10 mouse cellular contexts compared by ENCODE assay signal in the genomic region with DNA sequence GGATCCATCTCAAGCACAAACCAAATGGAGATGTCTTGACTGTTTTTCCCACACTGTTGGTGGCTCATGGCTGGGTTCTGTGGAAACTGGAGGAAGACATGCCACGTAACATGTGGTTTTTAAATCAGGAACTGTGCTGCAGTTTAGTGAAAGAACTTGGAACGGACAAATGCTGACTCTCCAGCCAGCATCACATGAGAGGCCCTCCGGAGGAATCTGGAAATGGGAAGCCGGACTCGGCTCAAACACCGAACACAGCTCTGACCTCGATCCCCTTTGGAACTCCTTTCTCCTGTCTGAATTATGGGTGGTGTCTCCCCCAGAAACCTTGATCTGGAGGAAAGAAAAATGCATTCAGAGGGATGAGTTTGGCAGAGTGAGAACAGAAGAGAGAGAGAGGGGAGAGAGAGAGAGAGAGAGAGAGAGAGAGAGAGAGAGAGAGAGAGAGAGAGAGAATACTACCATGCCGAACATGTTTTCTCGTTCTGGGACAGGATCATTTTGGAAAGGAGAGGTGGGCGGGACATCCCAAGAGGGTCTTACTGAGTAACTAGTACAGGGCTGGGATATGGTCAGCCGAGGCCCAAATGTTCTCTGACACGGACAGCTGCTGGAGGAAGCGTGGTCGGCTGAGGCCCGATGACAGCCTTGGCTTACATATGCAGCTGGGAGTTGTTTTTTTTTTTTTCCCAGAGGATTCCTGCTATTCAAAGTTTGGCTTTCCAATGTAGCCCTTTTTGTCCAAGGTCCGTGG. TPM values are rescaled to one million over a fixed set of nuclear protein-coding genes. Genes with fewer than 3 reads are reported as not detected.
DNase-seq lines count a peak whose midpoint lies in the region; ATAC-seq and TF ChIP-seq lines count a peak whose summit lies in the region.
"Had no signal": no experiment of that assay in that cellular context is flagged by ENCODE, and none has a peak within 500 bp of the region (broad histone marks: within the 10 kb centered on the region; RNA-seq: fewer than 3 reads in every experiment).

No protein-coding gene starts in this region.

- WGBS in kidney, embryonic 14.5 days = 65% methylated on average over 16 of the region's 16 CpGs
- WGBS in small intestine, adult 2 months = 75% methylated on average over 16 of the region's 16 CpGs
- WGBS in forebrain, postnatal 0 days = 88% methylated on average over 16 of the region's 16 CpGs

- no peak for TF ChIP-seq CTCF in small intestine, adult 2 months (IDR thresholded peaks at IDR 0.05; ENCODE audit: extremely low read depth, insufficient read length, insufficient replicate concordance, low read depth, low read length)
- no peak for TF ChIP-seq CTCF in forebrain, postnatal 0 days (IDR thresholded peaks at IDR 0.05; ENCODE audit: low read depth)

- DNase-seq in kidney, adult 8-10 months = no peak
- DNase-seq in gastrocnemius, adult 8-10 months (ENCODE audit: low spot score in 2 of 2) = peak; percentile 65 to 76
- peak; percentile 61 to 62 for DNase-seq in heart, postnatal 14 days
- DNase-seq in retina, embryonic 14.5 days (ENCODE audit: low spot score) = no peak
- DNase-seq in forebrain, postnatal 0 days = no peak
- DNase-seq: cerebellum, postnatal 36 days had no signal

- H3K27ac ChIP-seq in kidney, embryonic 14.5 days (ENCODE audit: low read depth, low read length) = peak overlapping the region; percentile 1; the same call in 1 of the 2 replicates
- H3K27ac ChIP-seq in small intestine, adult 2 months (ENCODE audit: insufficient read depth, low read depth, low read length) = peak overlapping the region; percentile 37
- H3K27ac ChIP-seq in forebrain, postnatal 0 days (ENCODE audit: low read depth, low read length) = no peak overlapping the region

- H3K27me3 ChIP-seq in kidney, embryonic 14.5 days (ENCODE audit: control insufficient read depth, insufficient read depth, low read length) = no peaks in the 10 kb centered on the region
- H3K27me3 ChIP-seq in small intestine, adult 2 months (ENCODE audit: control insufficient read depth, insufficient read depth, low read length) = no peaks in the 10 kb centered on the region
- no peaks in the 10 kb centered on the region for H3K27me3 ChIP-seq in forebrain, postnatal 0 days (ENCODE audit: insufficient read depth, low read length)
- H3K27me3 ChIP-seq: Patski had no signal

- H3K9me3 ChIP-seq in kidney, embryonic 14.5 days (ENCODE audit: control insufficient read depth, low read length) = no peaks in the 10 kb centered on the region
- no peaks in the 10 kb centered on the region for H3K9me3 ChIP-seq in forebrain, postnatal 0 days (ENCODE audit: low read length)

- no peak overlapping the region for H3K4me3 ChIP-seq in kidney, embryonic 14.5 days (ENCODE audit: low read length)
- H3K4me3 ChIP-seq in small intestine, adult 2 months (ENCODE audit: low read depth, low read length) = no peak overlapping the region
- H3K4me3 ChIP-seq in forebrain, postnatal 0 days (ENCODE audit: low read depth, low read length) = no peak overlapping the region

- H3K9ac ChIP-seq in kidney, embryonic 14.5 days (ENCODE audit: low read depth, low read length) = no peak overlapping the region
- H3K9ac ChIP-seq in forebrain, postnatal 0 days = no peak overlapping the region

- ATAC-seq in kidney, embryonic 14.5 days (ENCODE audit: low FRiP score, low TSS enrichment) = no peak
- ATAC-seq in granulocyte monocyte progenitor cell, adult 5-6 weeks (replicated peaks; ENCODE audit: poor library complexity, severe bottlenecking) = no peak
- no peak for ATAC-seq in forebrain, postnatal 0 days
- ATAC-seq: Patski had no signal

- TF ChIP-seq POLR2A in small intestine, adult 2 months (IDR thresholded peaks at IDR 0.05; ENCODE audit: low read depth, low read length) = no peak

- intact Hi-C loops in heart, postnatal 14 days (cut with DNase I) = no loop called here

- H3K36me3 ChIP-seq in kidney, embryonic 14.5 days (ENCODE audit: control insufficient read depth, insufficient read depth, low read length) = no peaks in the 10 kb centered on the region
- H3K36me3 ChIP-seq in small intestine, adult 2 months (ENCODE audit: control insufficient read depth, insufficient read depth, low read length) = no peaks in the 10 kb centered on the region
- H3K36me3 ChIP-seq in forebrain, postnatal 0 days (ENCODE audit: insufficient read depth) = no peaks in the 10 kb centered on the region

- H3K4me2 ChIP-seq in kidney, embryonic 14.5 days (replicated peaks; ENCODE audit: low read depth, low read length) = no peak overlapping the region
- no peak overlapping the region for H3K4me2 ChIP-seq in forebrain, postnatal 0 days (ENCODE audit: low read depth)

- H3K4me1 ChIP-seq in kidney, embryonic 14.5 days (ENCODE audit: control insufficient read depth, insufficient read depth, low read length) = 0 out of 2 replicates have a peak, but pooled peaks cover 3% of the 10 kb centered on the region
- H3K4me1 ChIP-seq in small intestine, adult 2 months (ENCODE audit: control insufficient read depth, insufficient read depth, insufficient read length, low read length) = no peaks in the 10 kb centered on the region
- no peaks in the 10 kb centered on the region for H3K4me1 ChIP-seq in forebrain, postnatal 0 days (ENCODE audit: insufficient read depth)

RNA-seq across cellular contexts. Expression of a gene that starts 53.9 kb away (rescaled TPM):
- 146 and 159 TPM in 2 replicates for polyA plus RNA-seq in kidney, embryonic 14.5 days (2014; fragmentation: Nextera tagmentation; extraction: Ambion mirVana)
- total RNA-seq in gastrocnemius, adult 8-10 months (2022) = 100 to 1,000 TPM in 2 of 4 experiments, 10 to 100 TPM in 2; 89.9 to 149 (median 110) TPM
- 10 to 100 TPM; 83.5 to 84.9 TPM for total RNA-seq in heart, postnatal 14 days (2021)
- 12.5 and 14.4 TPM in 2 replicates for polyA plus RNA-seq in small intestine, adult 2 months (2012; rRNA removed)
- total RNA-seq in granulocyte monocyte progenitor cell, adult 5-6 weeks (2014; fragmentation: Nextera tagmentation) = 43.7 and 67.0 TPM in 2 replicates
- 81.2 and 90.1 TPM in 2 replicates for total RNA-seq in granulocyte monocyte progenitor cell, adult 5-6 weeks (2017)
- total RNA-seq in forebrain, postnatal 0 days (2014; rRNA removed) = 108 and 113 TPM in 2 replicates
- 188 and 192 TPM in 2 replicates for polyA plus RNA-seq in forebrain, postnatal 0 days (2015; fragmentation: Nextera tagmentation; extraction: Ambion mirVana)

Comparison
In these comparisons a context has a peak if more than half of its experiments do, and no peak if none do; other contexts are left out.
1. DNase-seq: peak in gastrocnemius, adult 8-10 months (2 of 2) and heart, postnatal 14 days (2 of 2); none in kidney, adult 8-10 months (0 of 2), retina, embryonic 14.5 days (single experiment) and forebrain, postnatal 0 days (single experiment).